Mouse (Mus musculus) right cerebral cortex, postnatal 10 days (tissue): ENCODE data around the gene Anks1b.

Experiments used
- DNase-seq, 2 experiments: peaks; one replicate each; pipeline ENCODE4 v3.0.0; 2021; ENCODE audit warnings: low spot score in 2 of 2

Gene Anks1b

DNA sequence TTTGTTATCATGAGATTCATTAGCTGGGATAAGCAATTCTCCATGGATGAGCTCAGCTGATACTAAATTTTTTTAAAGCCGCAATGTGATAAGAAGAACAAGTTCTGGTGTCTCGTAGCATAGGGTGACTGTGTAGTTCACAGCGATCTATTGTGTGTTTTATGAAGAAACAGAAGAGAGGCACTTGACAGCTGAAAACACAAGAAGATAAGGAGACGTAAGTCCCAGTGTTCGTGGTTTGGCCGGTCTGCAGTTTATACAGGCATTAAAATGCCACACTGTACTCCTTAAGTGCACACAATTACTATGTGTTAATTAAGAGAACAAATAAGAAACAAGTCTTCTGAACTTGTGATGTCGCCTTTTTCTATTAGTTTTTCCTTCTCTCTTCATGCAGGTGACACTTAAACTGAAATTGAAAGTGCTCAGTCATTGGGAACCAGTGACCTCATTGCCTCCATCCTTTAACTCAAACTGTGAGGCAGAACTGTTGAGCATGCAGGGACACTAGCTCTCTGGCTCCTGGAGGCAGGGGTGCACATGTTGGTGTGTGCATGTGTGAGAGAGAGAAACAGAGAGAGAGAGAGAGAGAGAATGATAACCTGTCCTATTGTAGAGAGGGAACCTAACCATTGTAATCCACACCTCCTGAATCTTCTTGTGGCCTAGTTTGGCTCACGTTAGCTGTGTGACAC is 935.5 kb downstream of the Anks1b start:
- DNase-seq, result no peak

DNA sequence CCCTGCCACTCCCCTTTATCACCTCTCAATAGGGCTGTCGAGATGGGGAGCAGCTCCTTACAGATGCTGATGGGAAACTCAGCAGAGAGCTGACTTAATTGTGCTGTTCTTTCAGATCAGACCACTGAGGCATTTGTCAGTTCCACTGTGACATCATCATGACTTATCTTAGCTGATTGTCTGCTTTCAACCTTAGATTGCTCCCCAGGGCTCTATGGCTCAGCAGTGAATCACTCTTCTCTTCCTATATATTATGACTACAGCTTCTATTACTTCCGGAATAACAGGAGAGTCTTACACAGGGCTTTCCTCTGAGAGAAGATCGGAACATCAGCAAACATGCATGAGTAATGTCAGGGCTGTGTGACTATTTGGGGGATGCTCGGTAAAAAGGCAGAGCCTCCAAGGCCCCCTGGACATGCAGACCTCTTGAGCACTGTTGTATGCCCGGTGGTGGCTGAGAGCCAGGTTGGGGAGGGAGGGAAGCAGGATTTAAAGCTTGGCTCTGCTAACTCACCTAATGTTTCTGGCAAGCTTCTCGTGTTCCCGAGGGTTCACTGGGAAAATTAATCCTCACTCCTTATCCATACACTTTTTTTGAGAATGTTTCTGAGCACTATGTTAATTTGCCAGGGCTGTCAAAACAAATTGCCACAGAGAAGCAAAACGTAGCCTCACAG is 936.7 kb downstream of the Anks1b start:
- no peak for DNase-seq

DNA sequence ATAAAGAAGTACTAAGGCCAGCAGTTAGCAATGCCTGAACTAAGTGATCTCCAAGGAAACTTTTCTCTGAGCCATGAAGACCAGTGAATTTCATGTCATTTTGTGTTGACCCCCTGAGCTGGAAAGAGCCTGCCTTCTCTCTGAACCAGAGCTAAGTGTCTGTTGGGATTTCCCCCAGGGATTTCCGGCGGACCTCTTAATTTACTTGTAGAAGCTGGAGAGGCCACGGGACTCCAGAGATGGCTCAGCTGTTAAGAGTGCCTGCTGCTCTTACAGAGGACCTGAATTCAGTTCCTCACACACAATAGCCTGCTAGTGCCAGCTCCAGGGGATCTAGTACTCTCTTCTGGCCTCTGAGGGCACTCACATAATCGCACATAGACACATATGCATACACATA is 938.1 kb downstream of the Anks1b start:
- DNase-seq, result no peak

DNA sequence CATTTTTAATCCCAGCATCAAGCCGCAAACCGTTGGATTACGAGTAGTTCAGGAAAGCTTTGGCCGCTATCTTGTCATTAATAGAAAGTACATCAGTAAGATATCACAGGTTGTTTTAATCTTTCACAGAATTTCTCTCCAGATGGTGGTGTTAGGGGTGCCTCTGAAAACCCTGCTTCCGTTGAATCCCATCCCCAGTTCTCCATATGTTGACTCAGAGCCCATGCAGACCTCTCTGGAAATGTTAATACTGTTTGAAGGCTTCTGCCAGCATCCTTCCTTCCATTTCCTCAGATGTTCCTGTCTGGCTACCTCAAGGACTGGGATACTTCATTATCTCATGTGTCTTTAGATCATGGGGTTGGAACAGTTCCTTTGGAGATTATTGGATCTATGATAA is 940.0 kb downstream of the Anks1b start:
- no peak for DNase-seq

DNA sequence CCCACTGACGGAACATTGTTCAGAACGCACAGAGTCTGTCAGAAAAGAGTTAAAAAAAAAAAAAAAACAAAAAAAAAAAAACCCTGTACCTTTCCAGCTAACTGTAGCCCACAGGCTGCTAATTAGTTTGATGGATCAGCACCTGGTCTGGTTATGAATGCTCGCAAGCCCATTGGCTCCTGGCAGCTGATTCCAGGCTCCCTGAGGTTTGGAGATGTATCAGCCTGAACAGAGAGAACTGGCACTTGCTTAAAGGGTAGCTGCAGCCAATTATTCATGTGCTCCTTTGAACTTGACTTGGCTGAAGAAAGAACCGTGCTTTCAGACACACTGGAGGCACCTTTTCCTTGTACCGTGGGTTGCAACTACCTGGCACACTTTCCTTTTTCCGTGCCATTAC is 941.1 kb downstream of the Anks1b start:
- DNase-seq, result no peak

DNA sequence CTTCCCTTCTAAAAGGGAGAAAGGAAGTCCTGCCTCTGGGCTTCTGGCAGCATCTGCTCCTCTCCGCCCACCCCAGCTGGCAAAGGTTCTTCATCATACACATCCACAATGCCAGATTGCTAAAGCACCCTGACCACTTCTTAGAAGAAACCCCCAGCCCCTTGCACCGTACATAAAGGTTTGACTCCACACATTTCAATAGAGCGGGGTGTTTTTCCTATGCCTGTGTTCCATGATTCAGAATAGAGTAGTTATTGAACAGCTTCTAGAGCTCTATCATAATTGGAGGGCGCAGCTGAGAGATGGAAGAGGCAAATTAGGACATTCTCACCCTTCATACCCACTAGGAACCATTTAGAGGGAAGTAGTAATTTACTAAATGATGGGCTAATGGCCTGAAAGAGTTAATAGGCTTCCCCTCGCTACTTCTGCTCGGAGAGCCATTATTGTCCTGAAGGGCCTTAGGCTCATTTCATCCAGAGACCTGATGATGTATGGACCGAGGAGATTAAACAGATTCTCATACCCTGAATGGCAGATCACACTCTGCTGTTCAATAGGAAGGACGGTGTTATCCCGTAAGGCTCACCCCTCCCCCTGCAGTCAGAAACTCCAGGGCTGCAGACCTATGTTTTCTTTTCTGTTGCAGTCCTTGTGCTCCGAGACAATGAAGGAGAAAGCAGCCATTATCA is 945.1 kb downstream of the Anks1b start:
- no peak for DNase-seq

DNA sequence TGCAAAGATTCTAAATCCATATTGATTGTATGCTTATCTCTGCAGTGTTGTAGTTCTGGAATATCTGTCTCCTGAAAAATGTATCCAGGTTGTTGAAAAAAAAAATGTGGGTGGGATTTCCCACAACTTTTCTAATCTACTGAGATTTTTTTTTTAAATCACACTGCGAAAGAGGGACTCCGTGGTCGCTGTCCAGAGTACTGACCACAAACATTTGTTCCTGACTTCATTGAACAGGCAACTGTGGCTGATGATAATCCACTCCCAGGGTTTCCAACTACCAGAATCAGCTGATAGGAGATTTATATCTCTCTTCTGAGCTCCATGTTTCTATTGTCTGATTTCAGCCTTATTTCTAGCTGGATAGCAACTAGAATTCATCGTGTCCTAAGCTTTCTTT is 950.1 kb downstream of the Anks1b start:
- DNase-seq, result no peak

DNA sequence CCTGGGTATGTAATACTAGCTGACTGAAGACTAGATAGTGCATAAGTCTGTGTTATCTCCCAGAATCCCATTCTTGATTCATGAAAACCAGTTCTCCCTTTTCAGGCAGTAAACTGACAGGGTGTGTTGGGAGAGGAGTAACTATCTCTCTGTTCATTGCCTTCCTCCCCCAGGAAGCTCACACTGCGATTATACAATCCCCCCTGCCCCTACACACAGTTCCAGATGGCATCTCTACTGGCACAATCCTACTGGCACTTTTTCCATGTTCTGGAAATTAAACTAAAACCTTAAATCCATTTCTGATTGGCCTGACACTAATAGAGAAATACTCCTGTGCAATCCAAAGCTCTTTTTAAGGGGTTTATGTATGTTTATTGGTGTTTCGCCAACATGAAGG is 951.4 kb downstream of the Anks1b start:
- no peak for DNase-seq

DNA sequence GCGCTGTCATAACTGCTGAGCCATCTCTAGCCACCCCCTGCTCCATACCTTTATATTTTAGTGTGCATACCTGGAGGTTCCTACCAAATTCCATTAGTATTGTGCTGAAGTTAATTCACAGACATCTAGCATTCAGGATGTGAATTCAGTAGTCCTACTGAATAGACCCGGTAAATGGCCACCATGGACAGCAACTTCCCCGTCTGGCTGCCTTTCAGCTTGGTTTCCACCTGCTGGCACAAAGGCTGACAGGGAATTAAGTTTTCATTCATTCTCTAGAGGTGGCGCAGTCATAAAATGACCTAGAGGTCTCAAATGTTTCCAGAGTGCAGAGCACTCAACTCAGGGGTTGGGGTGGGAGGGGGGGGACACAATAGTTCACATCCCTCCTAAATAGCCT is 953.6 kb downstream of the Anks1b start:
- no peak for DNase-seq

DNA sequence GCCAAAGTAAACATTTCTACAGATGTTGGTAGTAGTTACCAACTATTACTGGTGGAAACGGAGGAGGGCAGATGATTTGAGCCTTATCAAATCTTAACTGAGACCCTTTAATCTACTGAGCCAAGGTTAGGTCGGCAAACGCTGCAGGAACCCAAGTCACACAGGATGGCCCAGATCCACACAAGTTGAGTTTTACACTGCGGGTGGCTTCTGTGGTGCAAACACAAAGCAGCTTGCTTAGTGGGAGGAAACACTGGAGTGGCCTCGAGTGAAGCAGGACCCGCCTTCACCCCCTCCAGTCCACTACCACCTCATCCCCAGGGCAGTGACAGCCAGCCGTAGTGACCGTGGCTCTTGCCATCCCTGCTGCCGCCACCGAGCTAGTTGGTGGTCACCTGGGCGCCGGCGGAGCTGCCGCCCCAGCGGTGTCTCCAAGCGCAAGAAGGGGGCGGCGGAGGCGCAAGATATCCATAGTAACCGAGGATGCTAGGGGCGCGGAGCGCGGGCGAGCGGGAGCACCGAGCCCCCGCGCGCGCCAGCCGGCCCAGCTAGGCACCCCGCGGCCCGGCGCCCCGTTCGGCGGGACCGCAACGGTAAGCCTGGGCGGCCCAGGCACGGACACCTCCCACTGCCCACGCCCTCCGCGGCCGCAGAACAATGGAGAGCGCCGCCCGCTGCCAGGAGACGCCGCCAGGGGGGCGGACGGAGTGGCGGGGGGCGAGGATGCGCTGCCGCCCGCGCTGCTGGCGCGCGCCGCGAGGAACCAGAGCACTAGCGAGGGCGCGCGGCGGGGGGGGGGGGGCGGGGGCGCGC is 955.5 kb downstream of the Anks1b start:
- peak; percentile 75 to 79 for DNase-seq

DNA sequence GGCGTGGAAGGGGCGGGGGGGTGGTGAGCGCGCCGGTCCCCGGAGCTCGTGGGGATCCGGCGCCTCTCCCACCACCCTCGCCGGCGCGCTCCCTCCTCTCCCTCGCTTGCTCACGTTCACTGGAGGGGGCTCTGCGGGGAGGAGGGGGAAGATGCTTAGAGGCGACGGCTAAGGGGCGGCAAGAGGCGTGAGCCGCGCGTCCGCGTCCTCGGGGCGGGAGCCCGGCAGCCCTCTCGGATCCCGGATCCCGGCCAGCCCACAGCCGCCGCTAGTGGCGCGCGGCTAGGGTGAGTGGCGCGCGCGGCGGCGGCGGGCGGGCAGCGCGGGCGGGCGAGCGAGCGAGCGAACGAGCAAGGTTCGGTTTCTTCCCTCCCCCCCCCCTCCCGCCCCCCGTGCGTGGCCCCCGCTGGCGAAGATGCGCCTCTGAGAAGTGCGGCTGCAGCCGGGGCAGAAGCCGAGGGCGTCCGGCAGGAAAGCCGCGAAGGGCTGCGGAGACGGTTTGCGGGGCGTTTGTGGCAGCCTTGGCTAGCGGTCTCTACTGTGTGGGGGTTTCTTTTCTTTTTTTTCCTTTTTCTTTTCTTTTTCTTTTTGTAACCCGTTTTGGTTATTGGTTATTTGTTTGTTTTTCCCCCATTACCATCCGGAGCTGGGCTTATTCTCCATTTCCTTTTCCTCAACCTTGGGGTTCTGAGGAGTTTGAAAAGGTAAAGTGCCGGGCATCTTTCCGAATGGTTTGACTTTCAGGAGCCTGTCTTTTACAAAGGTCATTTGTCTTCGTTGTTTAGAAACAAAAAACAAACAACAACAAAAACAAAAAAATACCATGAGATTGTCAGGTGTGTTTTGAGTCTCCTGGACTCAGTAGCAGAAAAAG is 956.3 kb downstream of the Anks1b start:
- DNase-seq, result peak; percentile 73 to 77

DNA sequence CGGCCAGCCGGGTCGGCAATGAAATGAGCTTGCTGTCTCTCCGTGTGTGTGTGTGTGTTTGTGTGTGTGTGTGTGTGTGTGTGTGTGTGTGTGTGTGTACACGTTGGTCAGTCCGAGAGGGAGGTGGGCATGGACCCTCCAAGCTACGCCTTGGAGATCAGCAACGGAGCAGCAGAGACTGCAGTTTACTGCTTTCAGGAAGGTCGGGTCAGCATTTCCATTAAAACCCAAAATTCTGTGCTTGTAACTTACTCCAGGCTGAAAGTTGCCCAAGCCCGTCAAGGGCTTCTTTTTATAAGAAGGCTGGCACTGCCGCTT is 956.9 kb downstream of the Anks1b start:
- no peak for DNase-seq

DNA sequence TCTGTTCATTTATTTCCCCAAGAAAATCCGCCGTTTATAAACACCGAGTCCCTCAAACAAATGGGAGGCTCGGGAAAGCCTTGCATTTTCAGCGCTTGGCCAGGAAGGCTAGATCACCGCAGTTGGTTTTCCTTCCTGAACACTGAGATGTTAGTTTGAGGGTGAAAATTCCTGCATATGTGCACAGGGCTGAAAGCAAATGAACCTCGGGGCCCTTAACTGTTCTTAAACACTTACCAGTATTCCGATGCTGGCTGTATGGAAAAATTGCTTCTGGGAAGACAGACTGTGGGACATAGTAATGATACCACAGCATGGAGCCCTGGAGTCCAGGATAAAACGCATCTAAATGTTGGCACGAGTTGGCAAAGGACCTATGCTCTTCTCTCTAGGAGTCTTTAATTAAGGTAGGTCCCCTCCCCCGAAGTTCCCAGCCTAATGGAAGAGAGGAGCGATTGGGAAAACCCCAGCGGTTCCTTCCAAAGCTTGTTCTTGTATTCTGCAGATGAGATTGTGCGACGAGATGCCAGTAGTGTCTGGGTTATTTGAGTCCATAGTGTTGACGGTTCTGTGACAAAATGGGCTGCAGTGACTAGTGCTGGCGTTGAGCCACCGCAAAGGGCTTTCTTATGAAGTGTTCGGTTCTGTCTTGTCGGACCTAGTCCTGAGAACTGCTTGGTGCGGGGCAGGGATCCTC is 957.4 kb downstream of the Anks1b start:
- DNase-seq, result peak; percentile 51 to 73

DNA sequence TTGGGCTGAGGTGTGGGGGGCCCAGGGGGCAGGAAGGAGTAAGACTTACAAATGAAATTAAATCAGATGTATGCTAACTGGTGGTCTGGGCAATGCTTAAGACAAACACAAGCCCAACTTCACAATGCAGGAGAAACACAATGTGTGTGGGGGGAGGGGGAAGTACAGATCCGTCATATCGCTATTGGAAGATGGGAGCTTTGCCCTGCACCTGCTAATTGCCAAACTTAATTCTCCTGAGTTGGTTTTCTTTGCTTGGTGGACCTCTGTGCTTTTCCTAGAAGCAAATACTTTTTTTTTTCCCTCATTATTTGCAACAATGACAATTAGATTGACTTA is 957.9 kb downstream of the Anks1b start:
- no peak for DNase-seq

DNA sequence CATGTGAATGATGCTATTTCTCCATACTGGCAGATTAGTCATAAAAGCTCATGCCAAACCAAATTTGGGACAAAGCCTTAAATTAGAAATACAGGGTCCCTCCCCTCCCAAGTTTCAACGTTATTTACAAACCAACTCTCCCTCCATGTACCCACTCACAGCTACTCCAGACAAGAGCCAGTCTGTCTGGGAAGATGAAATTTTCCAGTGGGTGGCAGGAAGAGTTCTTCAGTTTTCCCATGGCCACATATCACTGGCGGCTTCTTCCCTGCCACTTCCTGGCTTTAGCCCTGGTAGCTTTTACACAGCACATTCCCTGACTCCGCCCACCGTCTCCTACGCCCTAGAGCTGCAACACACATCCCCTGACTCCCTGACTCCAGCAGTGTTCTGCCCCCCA is 961.0 kb downstream of the Anks1b start:
- no peak for DNase-seq

DNA sequence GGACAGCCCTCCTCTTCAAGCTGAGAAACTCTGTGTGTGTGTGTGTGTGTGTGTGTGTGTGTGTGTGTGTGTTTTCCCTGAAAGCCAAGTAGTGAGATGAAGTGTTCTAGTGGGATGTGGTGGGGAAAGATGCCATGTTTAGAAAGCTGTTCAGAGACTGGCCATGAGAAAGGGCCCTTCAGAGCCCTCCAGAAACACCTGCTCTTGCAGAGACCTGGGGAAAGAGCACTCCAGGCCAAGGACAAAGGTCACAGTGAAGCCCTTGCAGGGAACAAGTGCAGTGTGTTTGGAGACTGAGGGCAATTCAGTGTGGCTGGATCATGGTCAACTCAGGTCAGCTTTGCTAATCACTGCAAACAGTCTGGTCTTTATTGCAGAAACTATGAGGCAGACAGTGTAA is 961.9 kb downstream of the Anks1b start:
- DNase-seq, result peak in 1 of 2 experiments; percentile 71

DNA sequence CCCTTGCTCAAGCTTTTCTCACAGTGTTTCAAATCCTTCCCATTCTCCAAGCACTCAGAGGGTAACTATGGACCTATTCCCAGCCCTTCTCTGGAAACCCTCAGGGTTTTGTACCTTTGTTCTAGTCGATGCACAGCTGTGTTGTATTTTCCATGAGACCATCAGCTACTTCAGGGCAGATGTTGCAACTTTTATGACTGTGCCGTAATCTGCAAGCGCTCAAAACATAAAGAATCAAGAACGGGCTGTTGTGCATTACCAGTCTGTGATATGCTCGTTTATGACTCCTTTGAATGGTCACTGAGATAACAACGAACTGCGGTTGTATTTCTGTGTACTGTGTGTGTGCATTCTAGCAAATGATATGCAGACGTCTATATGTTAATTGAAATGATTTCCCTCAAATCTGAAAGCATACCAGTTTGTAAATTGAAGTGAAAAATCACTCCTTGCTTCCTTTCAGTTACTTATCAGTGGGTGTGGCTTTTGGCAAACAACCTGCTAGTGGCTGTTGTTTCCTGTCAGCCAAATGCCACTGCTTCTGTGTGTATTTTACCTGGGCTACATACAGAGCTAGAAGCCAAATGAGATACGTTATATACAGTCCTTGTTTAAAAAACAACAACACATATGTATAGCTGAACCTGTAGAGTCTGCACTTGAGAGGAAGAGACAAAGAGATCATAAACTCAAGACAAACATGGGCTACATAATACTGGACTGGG is 966.5 kb downstream of the Anks1b start:
- DNase-seq, result no peak

DNA sequence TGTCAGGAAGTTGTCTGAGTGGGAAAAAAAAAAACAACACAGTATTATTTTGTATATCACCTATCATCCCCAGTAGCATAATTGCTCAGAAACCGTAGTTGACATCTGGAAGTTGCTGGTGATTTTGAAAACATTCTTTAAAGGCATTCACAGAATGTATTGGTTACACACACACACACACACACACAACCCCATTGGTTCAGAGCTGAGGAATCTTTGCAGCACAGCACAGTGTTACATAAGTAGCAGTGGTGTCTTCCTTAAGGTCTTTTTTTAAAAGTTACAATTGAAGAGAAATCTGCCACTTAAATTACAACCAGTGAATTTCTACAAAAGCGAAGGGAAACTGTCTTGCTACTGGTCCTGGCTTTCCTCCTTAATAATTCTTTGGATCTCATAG is 969.1 kb downstream of the Anks1b start:
- no peak for DNase-seq

DNA sequence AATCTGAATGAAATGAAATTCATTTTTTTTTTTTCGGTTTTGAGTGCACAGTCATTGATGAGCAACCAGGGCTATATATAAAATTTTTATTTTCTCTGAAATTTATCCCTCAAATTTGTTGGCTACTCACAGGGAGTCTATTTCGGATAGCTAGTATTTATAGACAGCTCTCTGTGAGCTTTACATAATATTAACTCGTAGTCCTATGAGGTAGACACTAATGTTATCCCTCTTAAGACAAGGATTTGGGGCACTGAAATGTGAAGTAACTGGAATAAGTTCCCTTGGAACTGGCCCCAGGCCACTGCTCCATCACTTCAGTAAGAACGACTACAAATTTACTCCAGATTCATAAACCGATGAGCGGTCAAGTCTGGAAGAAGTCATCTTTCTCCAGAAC is 977.8 kb downstream of the Anks1b start:
- no peak for DNase-seq

DNA sequence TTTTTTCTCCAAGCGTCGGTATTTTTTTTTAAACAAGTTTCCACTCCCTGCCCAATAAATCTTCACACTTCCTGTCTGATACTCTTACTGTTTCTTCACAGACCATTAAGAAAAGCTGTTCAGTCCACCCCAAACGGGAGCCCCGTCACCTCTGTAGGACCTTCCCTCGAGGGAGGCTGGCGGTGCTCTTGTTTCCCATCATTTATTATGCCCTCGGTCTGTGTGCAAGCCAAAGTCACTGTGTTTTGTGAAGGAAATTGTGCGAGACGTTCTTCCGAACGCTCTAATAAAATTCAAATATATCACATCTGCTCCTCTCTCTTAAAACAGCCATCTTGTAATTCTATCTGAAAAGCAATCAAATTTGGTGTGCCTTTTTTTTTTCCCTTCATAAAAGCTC is 978.7 kb downstream of the Anks1b start:
- no peak for DNase-seq
